Mouse (Mus musculus) spleen, adult 2 months (tissue): ENCODE measurements around the gene Naa60.

ENCODE experiments used
- CTCF ChIP-seq: fragments of 200-500 bp; IDR thresholded peaks from 2 replicates; pipeline ENCODE4 v1.5.1; 2011; ENCODE audit warnings: mild to moderate bottlenecking, inconsistent platforms; ENCODE audit not compliant: insufficient read depth, insufficient read length, insufficient replicate concordance; ENCODE audit errors: extremely low read depth
- POLR2A ChIP-seq: fragments of 200-500 bp; IDR thresholded peaks from 2 replicates; pipeline ENCODE4 v1.6.1; 2011; ENCODE audit warnings: low read depth, low read length, inconsistent platforms

GRCm38 (mm10) chr16:3933536-3933935 lies 61.4 kb downstream of the Naa60 start:
- TF ChIP-seq CTCF = no peak
- no peak for TF ChIP-seq POLR2A
